Mouse (Mus musculus): ENCODE measurements around the gene Utp4.

Utp4 gene

DNA sequence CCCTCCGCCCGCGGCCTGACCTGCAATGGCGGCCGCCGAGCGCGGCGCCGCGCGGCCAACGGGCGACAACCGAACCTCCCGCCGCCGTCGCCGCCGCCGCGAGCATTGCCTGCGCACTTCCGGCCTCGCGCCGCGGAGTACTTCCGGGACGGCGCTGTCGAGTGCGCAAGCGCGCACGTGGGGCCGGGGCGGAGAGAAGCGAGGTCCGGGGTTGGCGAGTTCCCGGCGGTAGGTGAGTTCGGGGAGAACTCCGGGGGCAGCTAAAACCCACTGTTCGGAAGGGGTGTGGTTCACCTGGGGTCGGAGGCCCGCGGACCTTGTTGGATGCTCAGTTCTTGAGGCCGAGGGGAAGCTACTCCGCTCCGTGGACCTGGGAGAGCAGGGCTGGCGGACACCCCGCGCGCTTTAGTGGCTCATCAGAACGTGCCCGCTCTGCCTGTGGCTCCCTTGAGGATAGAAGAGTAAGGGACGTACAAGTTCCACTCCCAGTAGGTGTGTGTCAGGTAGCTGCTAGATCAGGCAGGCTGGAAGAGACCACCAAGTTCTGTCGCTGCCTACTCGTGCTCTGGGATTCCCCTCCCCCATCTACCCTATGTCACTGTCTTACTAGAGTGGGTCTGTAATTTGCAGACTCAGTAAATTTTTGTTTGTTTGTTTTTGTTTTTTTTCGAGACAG lies at the start of gene Utp4:
TSS of gene Utp4 (plus strand) at position 156 of the 676 bp plus-strand sequence.
- DNase-seq: peak; percentile 83

- no peak for DNase-seq
Observed at GRCm38 (mm10) chr8:106850034-106850433, 43.4 kb upstream of the Utp4 start.

GRCm38 (mm10) chr8:106854534-106855241 lies 38.7 kb upstream of the Utp4 start:
- peak; percentile 39 for DNase-seq

DNA sequence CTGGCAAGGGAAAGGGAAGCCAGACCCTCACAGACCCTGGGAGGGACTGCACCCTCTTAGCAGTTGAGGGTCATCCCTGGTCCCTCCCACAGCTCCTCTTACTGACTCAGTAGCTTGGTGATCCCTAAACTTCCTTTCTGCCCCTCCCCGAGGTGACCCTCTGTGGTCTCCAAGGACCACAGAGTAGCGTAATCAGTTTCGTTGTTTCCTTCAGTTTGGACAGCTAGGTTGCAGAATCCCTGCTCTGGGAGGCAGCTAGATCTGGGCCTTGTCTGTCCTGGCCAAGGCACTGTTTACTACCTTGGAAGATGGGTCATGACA lies 38.2 kb upstream of the Utp4 start:
- no peak for DNase-seq

GRCm38 (mm10) chr8:106862845-106863244 lies 30.6 kb upstream of the Utp4 start:
- DNase-seq: no peak

DNA sequence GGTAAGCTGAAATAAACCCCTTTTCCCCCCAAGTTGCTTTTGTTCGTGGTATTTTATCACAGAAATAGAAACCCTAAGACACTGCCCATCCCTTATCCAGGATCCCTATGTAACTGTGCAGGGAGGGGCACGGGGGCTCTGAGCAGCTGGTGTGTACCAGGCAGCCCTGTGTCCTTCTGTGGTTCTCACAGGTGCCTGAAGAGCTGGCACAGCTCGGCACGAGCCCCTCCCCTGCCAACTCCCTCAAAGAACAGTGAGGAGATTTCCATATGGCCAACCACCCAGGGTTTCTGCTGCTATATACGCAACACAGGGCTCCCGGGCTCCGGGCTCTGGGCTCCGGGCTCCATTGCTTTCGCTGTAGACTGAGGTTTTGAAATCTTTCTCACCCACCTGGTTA lies 28.1 kb upstream of the Utp4 start:
- DNase-seq: no peak

DNA sequence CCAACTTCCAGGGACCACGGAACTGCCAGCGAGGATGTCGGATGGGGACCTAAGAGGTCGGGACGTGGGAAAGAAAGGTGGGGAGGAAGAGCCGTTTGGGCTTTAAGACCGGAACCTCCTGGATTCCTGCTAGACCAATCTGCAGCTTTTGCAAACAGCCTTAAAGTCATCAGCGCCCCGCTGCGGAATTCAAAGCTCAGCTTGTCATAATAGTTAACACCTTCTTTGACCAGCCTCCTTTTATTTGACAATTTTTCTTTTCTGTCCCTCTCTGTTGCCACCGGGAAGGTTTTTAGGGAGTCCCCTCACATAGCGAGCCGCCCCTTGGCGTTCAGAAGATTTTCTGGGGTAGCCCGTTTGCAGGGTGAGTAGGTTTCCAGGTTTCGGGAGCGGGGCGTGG lies 23.4 kb upstream of the Utp4 start, which contains the start of gene Has3:
TSS of gene Has3 (plus strand) at position 192 of the 400 bp plus-strand sequence.
- DNase-seq: no peak

- DNase-seq: no peak
Observed at GRCm38 (mm10) chr8:106870537-106871327, 22.7 kb upstream of the Utp4 start.

GRCm38 (mm10) chr8:106871328-106871926 lies 22.0 kb upstream of the Utp4 start:
- no peak for DNase-seq

DNA sequence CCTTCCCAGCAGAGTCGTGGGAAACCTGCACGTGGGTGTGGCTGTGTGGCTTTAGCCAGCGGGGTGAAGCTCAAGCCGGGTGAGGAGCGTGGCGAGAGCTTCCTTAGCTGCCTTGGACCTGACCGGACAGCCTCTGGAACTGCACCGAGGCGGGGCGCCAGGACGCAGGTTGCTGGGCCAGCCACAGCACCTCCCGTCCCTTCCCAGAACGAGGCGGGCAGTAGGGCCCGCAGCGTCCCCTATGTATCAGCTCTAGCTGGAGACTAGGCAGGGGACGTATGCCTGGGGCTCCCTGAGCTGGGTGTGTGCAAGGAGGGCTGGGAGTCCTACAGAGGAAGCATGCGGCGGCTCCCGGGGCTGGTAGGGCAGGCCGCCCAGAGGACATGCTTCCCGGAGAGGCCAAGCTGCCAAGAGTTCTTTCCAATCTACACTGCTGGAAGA lies 21.5 kb upstream of the Utp4 start:
- DNase-seq: peak; percentile 64

GRCm38 (mm10) chr8:106872454-106873034 lies 20.9 kb upstream of the Utp4 start:
- DNase-seq: no peak

DNA sequence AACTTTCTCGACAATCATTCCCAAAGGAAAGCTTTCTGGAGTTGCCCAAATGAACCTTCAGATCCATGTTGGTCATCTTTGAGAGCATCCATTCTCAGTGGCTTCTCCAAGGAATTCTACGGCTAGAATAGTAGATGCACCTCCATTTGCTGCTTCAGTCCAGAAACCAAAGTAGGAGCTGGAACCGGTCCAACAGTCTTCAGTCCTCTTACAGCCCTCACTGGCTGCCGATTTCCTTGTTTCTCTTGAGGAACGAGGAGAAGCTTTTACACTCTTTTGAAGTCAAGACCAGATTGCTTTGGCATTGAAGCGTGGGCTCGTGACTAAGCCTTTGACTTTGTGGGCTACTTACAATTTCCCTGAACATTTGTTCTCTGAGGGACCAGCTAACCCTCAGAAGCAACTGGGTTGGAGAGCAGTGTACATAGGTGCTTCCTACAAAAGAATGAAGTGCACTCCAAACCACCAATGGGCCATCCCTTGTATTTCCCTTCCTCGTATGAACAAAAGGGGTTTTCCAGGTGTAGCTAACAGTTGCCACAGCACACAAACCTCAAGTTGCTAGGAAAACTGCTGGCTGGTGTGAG lies 13.2 kb upstream of the Utp4 start:
- no peak for DNase-seq

GRCm38 (mm10) chr8:106884094-106884493 lies 9.3 kb upstream of the Utp4 start:
- peak; percentile 71 for DNase-seq

GRCm38 (mm10) chr8:106884826-106885400 lies 8.5 kb upstream of the Utp4 start:
- peak; percentile 87 for DNase-seq

GRCm38 (mm10) chr8:106887336-106888189 lies 5.9 kb upstream of the Utp4 start:
- DNase-seq: peak; percentile 81

DNA sequence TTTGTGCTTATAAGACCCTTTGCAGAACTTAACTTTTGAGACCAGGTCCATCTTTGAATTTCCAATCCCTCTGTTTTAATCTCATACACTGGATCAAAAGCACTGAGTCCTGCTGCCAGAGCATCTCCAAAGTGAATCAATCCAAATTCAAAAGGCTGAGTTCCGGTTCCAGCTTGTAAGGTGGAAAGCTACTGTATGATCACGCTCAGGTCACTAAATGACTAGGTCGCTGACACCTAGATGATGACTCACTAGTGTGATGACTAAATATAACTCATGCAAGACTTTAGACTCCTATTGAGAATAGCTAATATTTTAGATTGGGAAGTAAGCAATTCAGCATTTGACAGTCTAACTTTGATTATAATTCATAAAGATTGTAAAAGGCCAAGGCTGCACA lies 4.6 kb upstream of the Utp4 start:
- no peak for DNase-seq

- DNase-seq: no peak
Observed at GRCm38 (mm10) chr8:106892210-106892805, 1.1 kb upstream of the Utp4 start.

DNA sequence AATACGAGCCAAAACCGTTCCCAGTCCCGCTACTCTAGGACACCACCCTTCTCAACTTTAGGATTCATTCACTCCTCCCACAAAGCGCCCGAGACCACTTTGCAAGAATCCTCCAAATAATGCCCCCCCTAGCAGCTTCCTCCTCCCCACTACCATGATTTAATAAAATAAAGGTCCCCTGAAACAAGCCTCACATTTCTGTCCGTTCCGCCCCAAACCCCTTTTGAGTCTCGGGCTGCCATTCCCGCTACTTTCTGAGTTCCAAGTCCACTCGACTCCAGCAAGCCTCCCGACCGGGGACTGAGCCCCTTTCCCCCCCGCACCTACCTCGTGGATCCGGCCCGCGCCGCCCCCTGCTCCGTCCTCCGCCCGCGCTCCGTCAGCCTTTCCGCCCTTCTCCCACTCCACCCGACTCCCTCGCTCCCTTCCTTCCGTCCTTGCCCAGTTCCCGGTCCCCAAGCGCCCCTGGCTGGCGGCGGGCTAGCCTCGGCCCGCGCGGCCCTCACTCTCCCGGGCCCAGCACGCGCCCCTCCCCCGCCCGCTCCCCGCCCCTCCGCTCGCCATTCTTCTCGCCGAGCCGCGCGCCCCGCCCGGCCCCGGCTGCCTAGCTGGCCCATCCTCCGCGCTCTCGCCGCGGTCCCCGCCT lies 507 bp upstream of the Utp4 start:
- no peak for DNase-seq

DNA sequence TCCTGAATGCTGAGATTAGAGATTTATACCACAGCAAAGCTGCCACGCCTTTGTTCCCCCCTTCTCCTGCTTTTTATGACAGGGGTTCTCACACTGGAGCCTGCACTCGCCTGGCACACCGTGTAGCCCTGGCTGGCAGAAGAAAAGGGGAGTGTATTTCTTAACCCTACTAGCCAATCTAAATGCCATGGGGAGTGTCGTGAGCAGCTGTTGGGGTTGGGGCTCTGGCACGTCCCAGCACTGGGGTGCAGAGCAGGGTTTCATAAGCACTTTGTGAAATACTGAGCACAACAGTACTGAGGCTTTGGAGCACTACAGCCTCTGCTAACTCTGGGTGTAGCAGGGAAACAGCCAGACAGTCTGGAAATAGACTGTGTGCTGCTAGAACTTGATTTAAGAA lies 6.0 kb downstream of the Utp4 start:
- no peak for DNase-seq
